Mouse (Mus musculus): Measurements from ENCODE around the gene Evi2.

Gene Evi2

GRCm38 (mm10) chr11:79530333-79530761 is at the start of gene Evi2, which contains the start of gene Evi2a:
TSS of gene Evi2 (minus strand) at chr11:79530589.
TSS of gene Evi2a (minus strand) at chr11:79530609.
- no peak for DNase-seq (ENCODE audit: low spot score)

DNA sequence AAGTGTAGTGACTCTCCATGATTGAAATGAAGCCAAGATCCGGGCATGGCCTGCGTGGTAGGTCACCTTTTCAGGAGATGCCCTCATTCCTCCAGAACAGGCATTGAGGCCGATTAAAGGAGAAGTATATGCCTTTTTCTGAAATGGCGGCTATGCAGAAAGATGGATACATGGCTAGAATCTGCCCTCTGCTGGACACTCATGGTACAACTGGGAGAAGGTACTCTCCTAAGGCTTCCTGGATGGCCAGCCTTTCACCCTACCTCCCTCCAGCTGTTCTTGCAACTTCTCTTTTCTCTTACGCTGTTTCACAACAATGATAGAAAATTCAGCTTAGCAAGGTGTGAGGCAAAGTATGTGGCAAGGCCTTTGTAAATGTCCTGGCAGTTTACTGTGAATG is 47.4 kb upstream of the Evi2 start:
- DNase-seq (ENCODE audit: low spot score), result peak; percentile 71

- no peak for DNase-seq (ENCODE audit: low spot score)
Measured at GRCm38 (mm10) chr11:79575383-79576073, 45.1 kb upstream of the Evi2 start.

DNA sequence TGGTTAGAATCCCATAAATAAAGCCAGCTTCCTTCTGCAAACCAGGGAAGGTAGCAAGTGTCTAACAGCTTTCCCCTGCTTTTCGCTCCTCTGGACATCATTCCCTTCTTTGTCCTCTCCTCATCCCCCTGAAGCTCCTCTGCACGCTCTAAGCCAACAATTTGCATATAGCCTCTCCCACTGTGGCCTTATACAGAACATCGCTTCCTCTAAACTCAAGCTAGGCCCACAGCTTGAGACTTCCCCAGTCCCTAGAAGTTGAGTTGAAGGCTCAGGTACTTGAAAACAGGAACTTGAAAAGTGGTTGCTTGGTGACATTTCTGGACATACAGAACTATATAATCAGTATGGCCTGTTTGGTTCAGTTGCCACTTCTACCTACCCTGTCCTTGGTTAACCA is 43.4 kb upstream of the Evi2 start:
- no peak for DNase-seq (ENCODE audit: low spot score)

DNA sequence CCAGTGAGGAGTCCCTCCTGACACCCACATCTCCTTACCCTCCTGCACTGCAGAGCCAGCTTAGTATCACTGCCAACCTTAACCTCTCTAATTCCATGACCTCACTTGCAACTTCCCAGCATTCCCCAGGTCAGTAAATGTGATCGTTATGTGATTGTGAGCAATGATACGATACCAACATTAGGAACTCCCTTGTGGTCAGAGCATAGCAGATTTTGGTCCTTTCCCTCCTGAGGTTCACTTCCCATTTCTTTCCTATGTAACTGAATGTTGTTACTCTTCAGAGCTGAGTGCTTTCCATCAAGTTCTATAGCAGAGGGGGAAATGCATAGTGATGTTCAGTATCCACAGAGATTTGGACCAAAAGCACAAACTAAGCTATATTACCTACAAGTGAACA is 39.9 kb upstream of the Evi2 start:
- DNase-seq (ENCODE audit: low spot score), result no peak

DNA sequence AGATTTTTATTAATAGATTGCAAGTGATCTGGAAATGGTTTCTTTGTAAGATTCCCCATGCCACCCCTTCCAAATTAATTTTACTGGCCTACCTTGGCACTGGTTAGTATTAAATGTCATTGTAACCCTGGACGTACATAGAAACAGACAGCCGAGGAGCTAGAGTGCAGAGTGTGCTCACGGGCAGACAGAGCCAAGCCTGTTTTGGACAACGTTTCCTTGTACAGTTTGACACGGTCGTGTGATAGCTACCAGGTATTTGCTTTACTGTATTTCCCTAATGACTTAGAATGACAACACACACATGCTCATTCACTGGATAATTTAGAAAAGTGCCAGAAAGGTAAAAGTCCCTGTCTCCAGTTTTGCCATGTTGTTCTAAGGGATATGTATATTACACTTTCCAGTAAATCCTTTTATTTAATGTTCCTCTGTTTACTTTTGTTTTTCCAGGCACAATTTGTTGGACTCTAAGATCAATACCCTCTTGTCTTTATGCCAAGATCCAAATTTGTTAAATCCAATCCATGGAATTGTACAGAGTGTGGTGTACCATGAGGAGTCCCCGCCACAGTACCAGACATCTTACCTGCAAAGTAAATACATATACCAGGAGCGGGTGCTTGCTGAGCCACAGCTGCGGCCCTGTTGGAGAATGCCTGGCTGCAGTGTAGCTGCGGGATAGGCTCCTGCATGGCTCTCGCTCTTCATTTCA is 38.0 kb upstream of the Evi2 start:
- no peak for DNase-seq (ENCODE audit: low spot score)

GRCm38 (mm10) chr11:79566947-79567346 is 36.6 kb upstream of the Evi2 start:
- DNase-seq (ENCODE audit: low spot score), result no peak

DNA sequence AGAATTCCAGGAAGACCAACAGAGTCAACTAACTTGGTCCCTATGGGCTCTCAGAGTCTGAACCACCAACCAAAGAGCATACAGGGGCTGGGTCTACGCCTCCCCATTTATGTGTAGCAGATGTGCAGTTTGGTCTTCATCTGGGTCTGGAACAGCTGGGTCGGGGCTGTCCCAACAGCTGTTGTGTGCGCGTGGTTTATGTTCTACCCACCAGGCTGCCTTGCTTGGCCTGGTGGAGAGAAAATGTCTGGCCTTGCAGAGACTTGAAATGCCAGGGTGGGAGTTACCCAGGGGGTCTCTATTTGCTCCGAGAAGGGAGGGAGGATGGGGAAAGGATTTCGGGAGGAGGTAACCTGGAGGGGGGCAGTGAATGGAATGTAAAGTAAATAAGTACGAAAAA is 33.1 kb upstream of the Evi2 start:
- DNase-seq (ENCODE audit: low spot score), result no peak

GRCm38 (mm10) chr11:79560536-79560935 is 30.1 kb upstream of the Evi2 start:
- no peak for DNase-seq (ENCODE audit: low spot score)

- DNase-seq (ENCODE audit: low spot score), result peak; percentile 34
Measured at GRCm38 (mm10) chr11:79552622-79553021, 22.2 kb upstream of the Evi2 start.

DNA sequence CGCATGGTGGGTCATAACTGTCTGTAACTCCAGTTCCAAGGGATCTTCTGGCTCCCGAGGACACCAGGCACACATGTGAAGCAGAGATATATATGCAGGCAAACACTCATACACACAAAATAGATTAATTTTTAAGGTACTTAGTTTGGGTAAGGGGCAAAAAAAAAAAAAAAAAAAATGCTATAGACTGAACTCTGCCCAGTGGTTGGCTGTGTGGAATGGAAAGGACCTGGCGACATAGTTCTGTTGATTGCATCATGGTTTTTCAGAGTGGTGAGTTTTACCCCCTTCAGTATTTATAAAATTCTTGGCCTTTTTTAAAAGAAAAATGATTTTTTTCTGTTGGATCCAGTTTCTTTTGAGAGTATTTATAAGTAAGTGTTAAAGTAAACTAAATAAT is 5.9 kb upstream of the Evi2 start:
- DNase-seq (ENCODE audit: low spot score), result no peak

DNA sequence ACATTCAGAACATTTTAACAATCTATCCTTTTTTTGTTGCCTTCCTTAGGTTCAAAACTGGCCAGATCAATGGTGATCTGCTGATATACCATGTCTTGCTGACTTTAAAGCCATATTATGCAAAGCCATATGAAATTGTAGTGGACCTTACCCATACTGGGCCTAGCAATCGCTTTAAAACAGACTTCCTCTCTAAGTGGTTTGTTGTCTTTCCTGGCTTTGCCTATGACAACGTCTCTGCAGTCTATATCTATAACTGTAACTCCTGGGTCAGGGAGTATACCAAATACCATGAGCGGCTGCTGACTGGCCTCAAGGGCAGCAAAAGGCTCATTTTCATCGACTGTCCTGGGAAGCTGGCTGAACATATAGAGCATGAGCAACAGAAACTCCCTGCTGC is 5.2 kb upstream of the Evi2 start:
- DNase-seq (ENCODE audit: low spot score), result no peak

- no peak for DNase-seq (ENCODE audit: low spot score)
Measured at GRCm38 (mm10) chr11:79533950-79534690, 3.7 kb upstream of the Evi2 start.

- no peak for DNase-seq (ENCODE audit: low spot score)
Measured at GRCm38 (mm10) chr11:79533311-79533710, 2.9 kb upstream of the Evi2 start.

DNA sequence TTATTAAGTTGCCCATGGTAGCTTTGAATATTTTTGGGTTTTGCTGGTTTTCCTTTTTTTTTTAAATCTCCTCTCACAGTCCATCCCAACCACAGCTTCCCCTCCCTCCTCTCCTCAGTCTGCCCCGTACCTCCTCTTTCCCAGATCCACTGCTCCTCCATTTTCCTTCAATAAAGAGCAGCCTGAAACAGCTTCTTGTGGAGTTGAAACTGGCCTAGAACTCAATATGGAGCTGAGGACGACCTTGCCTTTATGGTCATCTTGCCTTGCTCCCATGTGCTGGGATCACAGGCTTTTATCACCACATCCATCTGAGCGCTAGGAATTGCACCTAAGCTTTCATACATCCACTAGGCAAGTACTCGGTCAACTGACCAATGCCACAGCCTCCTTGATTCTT is 1.1 kb upstream of the Evi2 start:
- no peak for DNase-seq (ENCODE audit: low spot score)

DNA sequence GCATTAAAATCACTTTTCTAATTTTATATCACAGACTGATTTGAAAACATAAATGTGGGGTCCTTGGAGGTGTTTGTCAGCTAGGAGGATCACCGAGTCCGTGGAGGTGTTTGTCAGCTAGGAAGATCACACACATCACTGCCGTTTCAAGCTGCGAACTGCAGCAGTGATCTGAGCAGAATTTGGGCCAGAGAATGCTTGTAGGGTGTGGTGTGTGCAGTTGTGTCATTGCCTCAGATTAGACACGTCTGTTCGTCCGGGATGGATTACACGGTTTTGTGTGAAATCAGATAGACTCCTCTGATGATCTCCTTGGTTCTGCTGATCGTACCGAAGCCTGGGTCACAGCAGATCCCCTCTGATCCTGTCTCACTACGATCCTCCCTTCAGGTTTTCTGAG is 385 bp upstream of the Evi2 start:
- no peak for DNase-seq (ENCODE audit: low spot score)

DNA sequence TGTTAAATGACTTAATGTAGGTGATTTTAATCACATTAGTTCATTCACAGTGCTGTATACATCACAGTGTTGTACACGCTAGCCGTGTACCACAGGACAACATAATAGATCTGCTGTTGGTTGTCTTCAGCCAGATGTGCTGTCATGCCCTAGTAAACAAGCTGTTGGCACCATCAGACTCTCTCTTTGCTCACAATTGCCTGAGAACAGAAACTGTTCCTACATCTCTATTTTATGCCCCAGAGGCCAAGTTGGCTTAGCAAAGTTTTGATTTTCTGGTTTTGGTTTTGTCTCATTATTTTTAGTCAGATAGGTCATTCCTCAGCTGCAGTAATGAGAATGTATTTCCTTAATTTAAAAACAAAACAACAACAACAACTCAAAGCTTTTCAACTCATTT is 653 bp downstream of the Evi2 start:
- DNase-seq (ENCODE audit: low spot score), result no peak

DNA sequence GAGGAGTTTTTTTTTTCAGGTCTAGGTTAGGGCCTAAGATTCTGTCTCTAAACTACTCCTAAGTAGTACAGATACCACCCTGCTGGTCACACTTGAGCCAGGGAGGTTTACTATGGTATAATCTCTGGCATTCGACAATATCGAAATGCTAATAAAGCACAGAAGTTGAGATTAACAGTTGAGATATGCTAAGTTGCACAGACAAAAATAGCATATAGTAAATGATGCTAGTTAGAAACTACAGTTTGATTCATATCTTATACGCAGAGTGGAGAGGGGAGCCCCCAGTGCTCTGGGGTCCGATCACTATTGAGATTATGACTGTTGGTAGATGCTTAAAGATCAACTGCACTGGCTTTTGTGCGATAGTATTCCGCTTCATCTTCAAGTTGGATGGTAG is 1.2 kb downstream of the Evi2 start:
- DNase-seq (ENCODE audit: low spot score), result no peak

- DNase-seq (ENCODE audit: low spot score), result no peak
Measured at GRCm38 (mm10) chr11:79528601-79529000, 1.8 kb downstream of the Evi2 start.

DNA sequence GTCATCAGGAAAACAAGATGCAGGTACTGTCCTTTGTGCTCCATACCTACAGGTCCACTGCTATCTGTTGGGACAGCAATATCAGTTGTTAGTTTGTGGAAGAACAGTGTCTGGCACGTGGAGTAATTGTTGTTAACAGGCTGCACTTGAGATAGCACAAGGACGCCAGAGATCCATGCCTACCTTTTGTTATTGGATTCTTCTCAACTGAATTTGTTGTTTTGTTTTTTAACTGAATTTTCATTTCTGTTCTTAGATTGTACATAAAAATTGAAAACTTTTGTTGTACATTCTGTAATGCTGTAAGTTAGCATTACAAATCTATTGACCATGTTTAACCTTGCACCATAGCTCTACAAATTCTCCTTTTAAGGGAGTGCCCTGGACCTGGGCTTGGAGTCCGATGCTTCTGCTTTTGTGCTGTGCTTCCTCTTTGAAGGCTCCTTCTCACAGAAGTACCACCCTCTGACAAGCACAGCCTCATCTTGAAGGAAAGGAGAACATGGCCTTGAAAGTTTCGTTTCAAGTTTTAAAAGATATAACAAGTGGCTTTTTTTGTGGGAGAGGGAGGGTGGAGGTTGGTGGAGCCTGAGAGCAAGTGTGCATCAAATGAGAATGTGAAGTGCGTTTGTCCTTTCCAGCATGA is 2.5 kb downstream of the Evi2 start:
- no peak for DNase-seq (ENCODE audit: low spot score)

DNA sequence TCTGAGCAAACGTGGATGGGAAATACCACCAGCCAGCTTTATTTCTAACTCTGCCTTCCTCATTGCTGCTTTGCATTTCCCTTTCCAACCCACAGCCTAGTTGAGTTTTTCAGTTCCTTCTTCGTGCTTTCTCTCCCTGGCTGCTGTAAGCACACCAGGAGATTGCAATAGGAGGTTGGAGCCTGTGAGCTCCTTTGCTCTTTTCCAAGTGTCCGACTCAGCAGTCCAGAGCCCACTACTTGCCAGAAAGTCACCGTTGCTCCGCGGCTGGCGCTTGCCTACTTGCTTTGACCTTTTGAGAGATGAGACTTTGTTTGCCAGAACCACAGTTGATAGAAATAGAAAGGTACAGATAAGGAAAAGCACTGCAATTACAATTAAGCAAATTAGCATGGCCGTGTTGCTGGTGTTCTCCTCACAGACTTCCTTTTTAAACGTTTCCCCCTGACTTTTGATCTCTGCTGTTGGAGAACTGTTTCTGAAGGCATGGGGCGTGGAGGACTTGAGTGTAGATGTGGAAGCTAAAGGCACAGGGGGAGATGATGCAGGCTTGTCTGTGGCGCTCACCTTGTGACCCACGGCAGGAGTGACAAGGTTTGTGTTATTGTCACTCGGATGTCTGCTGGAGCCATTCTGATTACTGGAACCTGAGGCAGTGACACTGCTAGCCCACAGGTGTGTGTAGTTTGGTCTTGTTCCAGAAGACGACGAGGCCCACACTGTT is 3.2 kb downstream of the Evi2 start:
- DNase-seq (ENCODE audit: low spot score), result no peak

DNA sequence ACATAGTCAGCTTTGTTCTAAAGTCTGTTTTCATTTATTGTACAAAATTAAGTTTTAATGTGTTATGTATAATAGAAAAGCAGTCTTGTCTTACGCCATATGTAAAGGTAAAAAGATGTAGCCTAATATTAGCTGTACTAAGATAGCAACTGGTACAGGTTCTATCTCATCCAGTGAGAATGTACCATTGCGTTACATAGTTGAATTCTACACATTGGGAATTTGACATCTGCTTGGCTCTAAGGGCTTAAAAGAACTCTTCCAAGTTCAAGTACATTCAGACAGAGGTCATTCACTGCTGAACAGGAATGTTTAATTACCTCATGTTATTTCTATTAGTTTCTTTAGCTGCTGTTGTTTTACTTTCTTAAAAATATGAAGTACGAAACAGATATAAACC is 3.8 kb downstream of the Evi2 start:
- no peak for DNase-seq (ENCODE audit: low spot score)

Data from c-Kit-positive CD71-positive TER-119-positive erythroid progenitor cells, embryonic 14.5 days (primary cell).